Mouse (Mus musculus): ENCODE results near the gene Gab2.

Gab2 gene

GRCm38 (mm10) chr7:97108119-97108518 lies 26.7 kb downstream of the Gab2 start:
- in situ Hi-C loops (cut with MboI; ENCODE audit: unreplicated experiment in 2 of 2): no loop called here

DNA sequence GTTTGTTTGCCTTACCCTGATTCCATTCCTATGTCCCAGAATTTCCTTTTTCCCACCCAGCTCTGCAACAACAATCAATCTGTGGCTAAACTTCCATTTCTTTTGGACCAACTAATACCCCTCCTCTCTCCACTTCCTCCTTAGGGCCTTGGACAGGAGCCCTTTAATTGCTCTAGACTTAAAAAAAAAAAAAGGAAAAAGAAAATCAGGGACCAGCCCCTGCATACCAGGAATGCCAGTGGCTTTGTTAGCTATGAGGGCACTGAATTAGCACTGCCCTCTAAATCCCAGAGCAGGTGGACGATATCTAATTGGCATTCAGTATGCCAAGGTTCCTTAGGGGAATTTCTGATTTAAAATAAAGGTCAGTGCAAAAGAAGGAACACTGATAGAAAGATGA lies 47.6 kb downstream of the Gab2 start:
- in situ Hi-C loops (cut with MboI; ENCODE audit: unreplicated experiment in 2 of 2): no loop called here

DNA sequence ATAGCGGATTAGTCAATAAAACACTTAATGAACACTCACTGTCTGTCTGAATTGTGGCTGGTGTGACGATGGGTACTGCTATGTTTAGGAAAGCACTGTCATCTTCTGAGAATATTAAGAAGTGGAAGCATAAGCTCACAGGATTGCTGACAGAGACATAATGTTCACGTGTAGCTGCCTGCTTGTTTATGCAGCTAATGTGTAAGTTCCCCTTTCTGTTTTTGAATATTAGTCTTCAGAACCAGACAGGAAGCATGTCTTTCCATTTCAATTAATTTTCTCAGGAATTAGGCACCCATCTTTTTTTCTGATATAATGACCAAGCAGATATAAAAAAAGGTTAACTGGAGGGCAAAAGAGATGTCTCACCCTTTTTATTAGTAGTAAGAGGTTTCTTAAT lies 55.1 kb downstream of the Gab2 start:
- in situ Hi-C loops (cut with MboI; ENCODE audit: unreplicated experiment in 2 of 2): no loop called here

- in situ Hi-C loops (cut with MboI; ENCODE audit: unreplicated experiment in 2 of 2): no loop called here
Measured at GRCm38 (mm10) chr7:97151082-97151813, 69.9 kb downstream of the Gab2 start.

- in situ Hi-C loops (cut with MboI; ENCODE audit: unreplicated experiment in 2 of 2): no loop called here
Measured at GRCm38 (mm10) chr7:97154756-97155487, 73.5 kb downstream of the Gab2 start.

DNA sequence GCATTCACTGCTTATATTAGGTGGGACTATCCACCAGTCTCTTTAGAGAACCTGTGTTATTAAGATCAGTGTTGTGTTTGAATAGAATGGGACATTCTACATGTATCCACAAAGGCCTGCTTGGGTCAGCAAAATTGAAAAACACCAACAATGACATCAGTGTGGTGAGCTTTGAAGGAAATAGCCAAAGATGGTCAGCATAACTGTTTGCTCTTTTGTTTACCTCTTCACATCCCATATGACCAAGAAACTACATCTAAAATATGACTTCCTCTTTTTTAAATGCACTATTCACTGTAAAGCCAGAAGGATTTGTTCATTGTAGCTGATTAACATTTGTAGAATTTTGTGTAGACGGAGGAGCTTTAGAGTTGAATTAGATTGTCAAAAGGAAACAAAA lies 82.9 kb downstream of the Gab2 start:
- in situ Hi-C loops (cut with MboI; ENCODE audit: unreplicated experiment in 2 of 2): no loop called here

DNA sequence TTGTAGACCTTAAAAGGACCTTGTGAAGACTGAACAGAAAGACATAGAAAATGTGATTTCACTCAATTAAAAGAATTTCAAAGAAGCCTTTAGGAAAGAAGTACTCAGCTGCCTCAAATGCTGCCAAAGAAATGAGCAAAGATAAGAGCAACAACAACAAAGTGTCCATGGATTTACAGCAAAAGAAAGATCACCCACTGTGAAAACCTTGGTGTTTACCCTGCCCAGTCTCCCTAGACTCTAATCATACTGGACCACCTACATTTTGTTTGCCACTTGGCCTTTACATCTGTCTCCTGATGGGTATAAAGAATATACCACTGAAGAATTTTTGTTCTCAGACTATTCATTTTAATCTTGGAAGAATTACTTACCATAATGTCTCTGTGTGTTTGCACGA lies 89.7 kb downstream of the Gab2 start:
- in situ Hi-C loops (cut with MboI; ENCODE audit: unreplicated experiment in 2 of 2): no loop called here

GRCm38 (mm10) chr7:97171719-97172118 lies 90.3 kb downstream of the Gab2 start:
- in situ Hi-C loops (cut with MboI; ENCODE audit: unreplicated experiment in 2 of 2): no loop called here

DNA sequence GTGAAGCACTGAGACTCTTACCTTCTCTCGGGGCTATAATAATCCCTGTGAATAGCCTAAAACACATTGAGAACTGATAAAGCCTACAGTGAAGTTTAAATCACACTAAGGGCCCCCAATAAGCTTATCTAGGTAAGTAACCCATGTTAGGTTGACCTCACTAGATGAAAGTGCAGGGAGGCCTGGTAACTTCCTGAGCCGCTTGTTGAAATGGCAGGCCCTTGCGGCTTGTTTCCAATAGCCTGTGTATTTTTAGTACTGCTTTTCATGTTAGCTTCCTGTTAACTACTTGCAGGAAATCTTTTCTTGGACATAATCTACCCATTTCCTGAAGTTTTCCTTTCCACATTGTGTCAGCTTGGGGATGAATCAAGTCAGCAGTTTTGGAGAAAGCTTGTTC lies 90.7 kb downstream of the Gab2 start:
- in situ Hi-C loops (cut with MboI; ENCODE audit: unreplicated experiment in 2 of 2): no loop called here

DNA sequence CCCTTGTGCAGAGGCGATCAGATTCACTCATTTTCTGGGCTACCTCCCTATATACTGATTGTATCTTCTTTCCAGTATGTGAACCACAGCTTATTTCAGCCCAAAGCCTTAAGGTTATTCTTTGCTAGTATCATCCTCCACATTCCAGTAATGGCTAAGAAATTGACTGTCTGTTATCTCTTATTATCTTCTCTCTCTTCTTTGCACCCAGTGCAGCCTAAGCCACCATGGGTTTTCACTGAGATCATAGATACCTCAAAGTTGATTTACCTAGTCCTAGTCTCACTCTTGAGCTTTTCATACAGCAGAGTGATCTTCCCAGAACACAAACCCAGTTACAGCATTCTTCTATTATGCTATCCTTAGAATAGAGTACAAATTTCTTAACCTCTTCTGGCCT lies 100.5 kb downstream of the Gab2 start:
- in situ Hi-C loops (cut with MboI; ENCODE audit: unreplicated experiment in 2 of 2): no loop called here

DNA sequence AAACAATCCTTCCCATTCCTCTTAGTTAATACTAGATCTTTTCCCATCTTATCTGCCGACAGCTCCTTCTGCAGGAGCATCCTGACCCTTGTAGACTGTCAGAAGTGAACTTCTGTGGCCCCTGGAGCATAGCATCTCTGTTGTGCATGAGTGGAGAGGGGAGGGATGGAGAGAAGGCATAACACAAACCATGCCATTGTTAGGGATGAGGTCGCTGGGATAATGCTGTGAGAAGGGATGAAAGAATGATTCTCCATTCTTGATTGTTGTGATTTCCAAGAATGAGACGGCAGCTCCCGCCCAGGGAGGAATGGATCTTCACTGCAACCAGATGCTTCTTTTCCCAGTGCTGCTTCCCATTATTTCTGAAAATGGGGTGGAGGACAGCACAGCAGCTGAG lies 102.0 kb downstream of the Gab2 start:
- in situ Hi-C loops (cut with MboI; ENCODE audit: unreplicated experiment in 2 of 2): no loop called here

DNA sequence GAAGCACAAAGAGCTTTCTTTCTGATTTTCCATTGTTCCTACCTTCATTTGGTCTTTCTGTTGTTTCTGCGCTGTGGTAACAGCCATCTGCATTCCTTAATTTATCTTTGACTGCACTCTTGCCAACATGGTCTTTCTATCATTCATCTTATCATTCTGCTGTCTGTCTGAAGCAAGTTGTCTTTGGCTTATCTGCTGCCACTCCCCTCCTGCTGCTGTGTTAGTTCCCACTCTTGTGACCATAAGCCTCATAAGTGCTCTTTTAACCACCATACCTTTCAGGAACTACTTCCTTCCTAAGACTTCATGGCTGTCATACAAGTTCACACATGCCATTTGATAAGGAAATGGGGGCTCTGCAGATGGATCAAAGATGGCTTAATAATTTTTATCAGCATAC lies 102.6 kb downstream of the Gab2 start:
- in situ Hi-C loops (cut with MboI; ENCODE audit: unreplicated experiment in 2 of 2): no loop called here

DNA sequence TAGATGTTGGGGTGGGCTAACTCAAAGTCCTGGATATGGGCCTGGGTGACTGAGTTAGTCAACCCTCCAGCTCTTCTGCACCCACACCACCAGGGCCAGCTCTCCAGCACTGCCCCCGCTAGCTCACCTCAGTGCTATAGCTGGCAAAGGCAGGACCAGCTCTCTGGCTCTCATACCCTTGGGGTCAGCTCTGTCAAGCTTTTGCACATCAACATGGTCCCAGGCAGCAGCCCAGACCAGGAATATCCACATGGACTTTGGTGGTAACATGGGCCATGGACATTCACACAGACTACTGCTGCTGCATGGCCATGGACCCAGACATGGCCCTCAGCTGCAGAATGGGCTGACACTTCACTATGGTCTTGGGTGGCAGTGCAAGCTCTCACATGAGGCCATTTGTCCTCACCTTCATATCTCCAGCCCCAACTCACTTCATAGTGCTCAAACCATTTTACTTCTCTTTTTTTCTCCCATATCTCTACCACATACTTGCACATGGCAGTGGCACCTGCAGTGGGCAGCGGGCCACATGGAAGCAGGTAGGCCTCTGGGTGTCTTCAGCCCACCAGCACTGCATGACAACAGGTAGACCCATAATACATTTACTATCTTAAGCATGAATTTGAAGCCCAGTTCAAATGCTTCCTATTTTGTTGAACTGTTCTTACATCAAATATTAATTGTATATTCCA lies 106.1 kb downstream of the Gab2 start:
- in situ Hi-C loops (cut with MboI; ENCODE audit: unreplicated experiment in 2 of 2): no loop called here

- in situ Hi-C loops (cut with MboI; ENCODE audit: unreplicated experiment in 2 of 2): no loop called here
Measured at GRCm38 (mm10) chr7:97189116-97189515, 107.7 kb downstream of the Gab2 start.

- in situ Hi-C loops (cut with MboI; ENCODE audit: unreplicated experiment in 2 of 2): loop anchor here in 1 of 2 experiments (5.0 kb wide), 1 partner anchor 33 kb away; no protein-coding TSS in a partner anchor
Measured at GRCm38 (mm10) chr7:97203907-97204306, 122.5 kb downstream of the Gab2 start.

DNA sequence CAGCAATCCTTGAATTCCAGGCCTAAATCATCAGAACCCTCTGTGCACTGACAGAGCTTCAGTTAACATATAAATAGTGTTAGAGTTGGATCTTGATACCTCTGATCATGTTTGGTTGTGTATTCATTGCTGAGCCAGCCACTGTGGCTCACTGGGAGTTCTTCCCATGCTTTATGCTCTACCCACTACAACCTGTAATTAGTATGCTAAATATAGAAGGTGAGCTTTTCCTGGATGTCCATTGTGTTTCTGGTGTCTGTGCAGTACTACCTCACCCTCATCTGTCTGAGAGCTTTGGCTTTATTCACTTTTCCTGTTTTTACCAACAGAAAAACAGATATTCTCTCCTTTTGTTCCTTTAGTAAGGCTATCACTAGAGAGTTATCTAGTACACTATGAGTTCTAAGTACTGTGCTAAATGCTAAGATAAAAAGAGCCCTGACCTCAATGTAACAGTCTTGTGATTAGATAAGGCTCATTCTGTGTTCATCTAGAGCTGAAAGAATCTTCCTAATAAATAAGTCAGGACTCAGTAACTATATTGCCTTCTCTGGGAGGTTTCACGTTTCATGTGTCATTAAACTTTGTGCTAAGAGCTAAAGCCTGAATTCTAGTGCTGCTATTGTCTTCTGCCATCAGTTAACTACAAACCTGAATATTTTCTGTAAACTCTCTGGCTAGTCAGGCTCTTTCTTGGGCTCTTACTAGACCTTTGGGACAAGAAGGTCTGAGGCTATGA lies 127.6 kb downstream of the Gab2 start:
- in situ Hi-C loops (cut with MboI; ENCODE audit: unreplicated experiment in 2 of 2): no loop called here

- in situ Hi-C loops (cut with MboI; ENCODE audit: unreplicated experiment in 2 of 2): no loop called here
Measured at GRCm38 (mm10) chr7:97210064-97210685, 128.8 kb downstream of the Gab2 start.

- in situ Hi-C loops (cut with MboI; ENCODE audit: unreplicated experiment in 2 of 2): no loop called here
Measured at GRCm38 (mm10) chr7:97211117-97211516, 129.7 kb downstream of the Gab2 start.

DNA sequence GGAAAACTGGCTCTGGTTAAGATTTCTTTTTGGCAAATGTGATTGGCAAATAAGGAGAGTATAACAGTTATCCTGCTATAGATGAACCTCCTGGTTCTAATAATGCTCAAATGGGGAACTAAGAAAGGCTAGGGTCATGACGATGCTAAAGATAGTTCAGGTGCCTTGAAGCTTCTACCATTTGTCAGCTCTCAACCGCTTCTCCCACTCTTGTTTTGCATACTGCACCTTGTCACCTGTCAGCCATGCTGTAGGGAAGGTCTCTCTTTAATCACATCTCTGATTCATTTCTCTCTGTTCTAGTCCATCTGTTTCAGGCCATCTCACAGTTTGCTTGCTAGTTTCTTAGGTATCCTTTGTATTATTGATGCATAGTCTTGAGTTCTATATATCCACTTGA lies 142.4 kb downstream of the Gab2 start:
- in situ Hi-C loops (cut with MboI; ENCODE audit: unreplicated experiment in 2 of 2): no loop called here

DNA sequence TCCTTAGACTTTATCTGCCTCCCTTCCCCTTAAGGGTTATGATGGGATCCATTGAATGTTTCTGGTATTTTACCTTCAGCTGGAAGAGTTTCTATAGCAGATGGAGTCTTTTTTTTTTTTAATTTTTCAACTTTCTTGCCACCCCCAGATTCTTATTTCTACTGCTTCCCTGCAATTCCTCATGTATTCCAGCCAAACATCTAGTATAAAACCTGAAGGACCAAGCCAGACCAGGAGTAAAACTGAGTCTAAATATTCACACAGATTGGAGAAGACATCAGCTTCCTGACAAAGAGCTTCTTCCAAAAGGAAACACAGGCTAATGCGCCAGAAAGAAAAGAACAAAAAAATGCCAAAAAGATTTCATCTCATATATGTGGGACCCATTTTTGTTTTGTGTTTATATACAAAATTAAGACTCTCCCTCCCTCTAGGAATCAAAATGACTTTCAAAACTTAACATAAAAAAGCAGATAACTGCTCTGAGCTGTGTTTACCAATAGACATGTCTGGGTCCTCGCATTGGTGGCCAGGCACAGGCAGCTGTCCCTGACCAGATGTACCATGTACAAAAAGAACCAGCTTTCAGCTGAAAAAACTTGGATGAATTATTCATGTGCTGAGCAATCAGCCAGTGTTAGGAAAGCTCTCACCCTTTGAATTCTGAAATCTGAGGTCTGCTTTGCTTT lies 164.0 kb downstream of the Gab2 start:
- in situ Hi-C loops (cut with MboI; ENCODE audit: unreplicated experiment in 2 of 2): no loop called here

All from v-Abl transformed pro-B cells (cell line).